Mouse (Mus musculus) myocyte (in vitro differentiated cells): ENCODE results near the gene Wdr18. TPM values are rescaled to one million over a fixed set of nuclear protein-coding genes. Genes with fewer than 3 reads are reported as not detected.

Source experiments
- H3K27me3 ChIP-seq: one replicate; pipeline ENCODE4 v1.6.1; 2011; ENCODE audit not compliant: control insufficient read depth, insufficient read depth, insufficient read length
- H3K36me3 ChIP-seq: one replicate; pipeline ENCODE4 v1.6.1; 2011; ENCODE audit not compliant: control insufficient read depth, insufficient read depth
- H3K4me2 ChIP-seq: one replicate; pipeline ENCODE4 v1.6.1; 2011; ENCODE audit warnings: low read depth, control low read depth
- H3K4me3 ChIP-seq: one replicate; pipeline ENCODE4 v1.5.1; 2011; ENCODE audit warnings: mild to moderate bottlenecking, control low read depth, moderate library complexity
- H3K79me2 ChIP-seq: one replicate; pipeline ENCODE4 v1.6.1; 2011; ENCODE audit not compliant: control insufficient read depth, insufficient read depth
- H3ac ChIP-seq: one replicate; pipeline ENCODE4 v1.6.1; 2011; ENCODE audit not compliant: control insufficient read depth, insufficient read length
- CEBPB ChIP-seq: IDR thresholded peaks from 2 replicates; pipeline ENCODE4 v1.6.1; 2011; ENCODE audit warnings: mild to moderate bottlenecking, moderate library complexity; ENCODE audit not compliant: poor library complexity, insufficient read depth, severe bottlenecking
- E2F4 ChIP-seq: IDR thresholded peaks from one replicate; pipeline ENCODE4 v1.6.1; 2011; ENCODE audit warnings: mild to moderate bottlenecking, control low read depth, moderate library complexity; ENCODE audit not compliant: insufficient read depth
- MAX ChIP-seq: IDR thresholded peaks from one replicate; pipeline ENCODE4 v1.6.1; 2011; ENCODE audit warnings: low read depth, mild to moderate bottlenecking, control low read depth
- MYOD1 ChIP-seq, 3 experiments: IDR thresholded peaks; one replicate each; pipeline ENCODE4 v1.6.1; 2011; ENCODE audit warnings: control low read depth in 2 of 3, low read depth in 2 of 3, mild to moderate bottlenecking in 2 of 3, moderate library complexity in 1 of 3; ENCODE audit not compliant: insufficient read length in 2 of 3, control insufficient read depth in 1 of 3
- MYOG ChIP-seq, 3 experiments: IDR thresholded peaks; one replicate each; pipeline ENCODE4 v1.6.1; 2011; ENCODE audit warnings: control low read depth in 2 of 3, low read depth in 2 of 3, mild to moderate bottlenecking in 2 of 3; ENCODE audit not compliant: insufficient read length in 2 of 3, control insufficient read depth in 1 of 3, insufficient read depth in 1 of 3
- POLR2A ChIP-seq: IDR thresholded peaks from one replicate; pipeline ENCODE4 v1.6.1; 2011; ENCODE audit warnings: low read depth, mild to moderate bottlenecking, control low read depth, moderate library complexity; ENCODE audit not compliant: insufficient read length
- POLR2AphosphoS2 ChIP-seq: IDR thresholded peaks from one replicate; pipeline ENCODE4 v1.6.1; 2011; ENCODE audit warnings: low read depth, control low read depth; ENCODE audit not compliant: insufficient read length
- REST ChIP-seq: IDR thresholded peaks from one replicate; pipeline ENCODE4 v1.6.1; 2011; ENCODE audit warnings: mild to moderate bottlenecking, control low read depth, moderate library complexity; ENCODE audit not compliant: insufficient read depth, insufficient read length
- SRF ChIP-seq: IDR thresholded peaks from one replicate; pipeline ENCODE4 v1.6.1; 2011; ENCODE audit warnings: low read depth; ENCODE audit not compliant: control insufficient read depth, insufficient read length
- TCF12 ChIP-seq: IDR thresholded peaks from one replicate; pipeline ENCODE4 v1.6.1; 2011; ENCODE audit warnings: mild to moderate bottlenecking, control low read depth; ENCODE audit not compliant: poor library complexity, insufficient read depth, severe bottlenecking
- TCF3 ChIP-seq: IDR thresholded peaks from one replicate; pipeline ENCODE4 v1.6.1; 2011; ENCODE audit warnings: low read depth, control low read depth; ENCODE audit not compliant: insufficient read length
- USF1 ChIP-seq: IDR thresholded peaks from one replicate; pipeline ENCODE4 v1.6.1; 2011; ENCODE audit warnings: low read depth, mild to moderate bottlenecking, control low read depth, moderate library complexity
- polyA plus RNA-seq: library from polyadenylated mRNA; unstranded; fragments of >200 nt; fragmentation: generic; extraction: Trizol; gene quantifications from one replicate; pipeline ENCODE4 v1.2.1, GENCODE M21; 2012; ENCODE audit warnings: missing spikeins

Gene Wdr18
- polyA plus RNA-seq, 1 experiment = 35.1 TPM

DNA sequence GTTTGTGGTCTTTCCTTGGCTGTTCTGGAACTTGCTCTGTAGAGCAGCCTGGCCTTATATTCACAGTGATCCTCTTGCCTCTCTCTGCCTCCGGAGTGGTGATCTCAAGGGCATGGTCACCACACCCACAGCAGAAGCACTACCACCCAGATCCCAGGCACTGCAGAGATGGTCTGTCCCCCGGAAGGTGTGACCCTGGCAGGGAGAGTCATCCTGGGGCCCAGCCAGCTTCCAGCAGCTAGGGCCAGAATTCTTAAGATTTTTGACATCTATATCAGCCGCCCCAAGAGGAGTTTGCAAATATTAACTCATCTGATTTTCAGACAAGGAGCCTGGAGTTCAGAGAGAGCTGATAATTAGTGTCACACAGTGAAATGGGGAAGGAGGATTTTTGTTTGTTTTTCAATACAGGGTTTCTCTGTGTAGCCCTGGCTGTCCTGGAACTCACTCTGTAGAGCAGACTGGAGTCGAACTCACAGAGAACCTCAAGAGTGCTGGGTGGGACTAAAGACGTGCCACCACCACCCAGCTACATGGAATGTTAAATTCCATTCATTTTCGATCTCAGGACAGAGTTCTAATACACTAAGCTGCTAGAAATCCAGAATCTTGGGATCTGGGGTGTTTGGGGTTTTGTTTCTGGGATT, 26.4 kb downstream of the Wdr18 start:
- Histone ChIP-seq H3K36me3 (no peaks in the 10 kb centered on the region), H3K4me3 (peak overlapping the region; percentile 74), H3K79me2 (peaks cover 39% of the 10 kb centered on the region), H3K4me2 (peak overlapping the region; percentile 86), H3K27me3 (no peaks in the 10 kb centered on the region), H3ac (no peak overlapping the region)
- no peak for TF ChIP-seq REST
- no peak for TF ChIP-seq MAX
- no peak for TF ChIP-seq SRF
- TF ChIP-seq MYOG (IDR thresholded peaks at IDR 0.05; ENCODE audit: control insufficient read depth in 1 of 3, insufficient read depth in 1 of 3, insufficient read length in 2 of 3, low read depth in 2 of 3) = no peak
- TF ChIP-seq TCF12 = no peak
- TF ChIP-seq POLR2A = peak; percentile 34

DNA sequence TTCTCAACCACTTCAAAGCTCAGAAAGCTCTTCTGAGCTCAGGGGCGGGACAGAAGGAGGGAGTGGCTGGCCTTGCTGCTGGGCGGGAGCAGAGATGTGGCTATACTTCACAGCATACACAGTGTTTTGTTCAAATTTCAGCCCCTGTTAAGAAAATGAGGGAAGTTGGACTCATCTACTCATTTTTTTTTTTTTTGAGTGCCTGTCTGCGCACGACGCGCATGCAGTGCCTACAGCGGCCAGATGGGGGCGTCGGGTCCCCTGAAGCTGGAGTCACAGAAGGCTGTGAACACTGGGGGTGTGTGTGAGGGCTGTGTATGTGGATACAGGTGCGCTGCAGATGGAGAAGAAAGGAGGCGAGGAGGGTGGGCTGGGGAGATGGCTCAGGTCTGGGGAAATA, 27.0 kb downstream of the Wdr18 start:
- H3K27me3 ChIP-seq = no peaks in the 10 kb centered on the region
- peak overlapping the region; percentile 86 for H3K4me2 ChIP-seq
- H3K36me3 ChIP-seq = peaks cover under 1% of the 10 kb centered on the region
- no peak overlapping the region for H3ac ChIP-seq
- peak overlapping the region; percentile 74 for H3K4me3 ChIP-seq
- H3K79me2 ChIP-seq = peaks cover 33% of the 10 kb centered on the region
- TF ChIP-seq TCF3 (no peak), SRF (peak; percentile 29)

DNA sequence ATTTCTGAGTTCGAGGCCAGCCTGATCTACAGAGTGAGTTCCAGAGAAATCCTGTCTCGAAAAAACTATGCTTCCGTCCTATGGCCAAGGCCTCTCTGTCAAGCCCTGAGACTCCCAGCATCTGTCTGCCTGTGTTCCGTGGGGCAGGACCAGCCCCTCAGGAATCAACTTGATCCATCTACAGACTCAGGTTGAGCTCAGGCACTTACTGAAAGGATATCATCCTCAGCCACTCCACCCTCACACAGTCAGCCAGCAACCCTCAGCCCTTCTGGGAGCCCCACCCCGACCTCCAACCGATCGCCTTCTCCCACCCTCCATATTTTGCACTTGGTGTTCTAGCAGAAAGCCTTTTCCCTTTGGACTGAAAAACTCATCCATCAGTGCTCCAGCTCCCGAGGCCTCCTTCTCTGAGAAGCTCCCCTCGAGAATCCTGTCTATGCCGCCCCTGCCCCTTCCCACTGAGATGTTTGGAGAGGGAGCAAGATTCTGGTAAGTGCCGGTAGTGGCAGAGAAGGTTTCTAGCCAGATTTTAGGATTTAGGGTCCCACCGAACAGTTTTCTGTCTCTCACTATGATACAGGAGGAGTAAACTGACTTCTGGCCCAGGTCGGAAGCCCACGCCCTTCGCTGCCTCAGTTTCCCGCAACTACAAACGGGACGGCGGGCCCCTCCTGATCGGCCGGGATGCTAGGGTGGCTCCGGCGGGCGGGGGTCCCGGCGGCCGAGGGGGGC, 28.0 kb downstream of the Wdr18 start:
- no peaks in the 10 kb centered on the region for H3K27me3 ChIP-seq
- peak overlapping the region; percentile 86 for H3K4me2 ChIP-seq
- peaks cover 3% of the 10 kb centered on the region for H3K36me3 ChIP-seq
- H3K4me3 ChIP-seq = peak overlapping the region; percentile 74
- peak overlapping the region; percentile 53 for H3ac ChIP-seq
- H3K79me2 ChIP-seq = peaks cover 28% of the 10 kb centered on the region
- TF ChIP-seq E2F4 (no peak), MYOD1 (IDR thresholded peaks at IDR 0.05; ENCODE audit: control insufficient read depth in 1 of 3, insufficient read length in 2 of 3, low read depth in 2 of 3) (no peak), CEBPB (no peak), TCF3 (no peak), MYOG (IDR thresholded peaks at IDR 0.05; ENCODE audit: control insufficient read depth in 1 of 3, insufficient read depth in 1 of 3, insufficient read length in 2 of 3, low read depth in 2 of 3) (no peak), USF1 (no peak), TCF12 (no peak), SRF (no peak), REST (no peak), MAX (no peak), POLR2A (no peak), POLR2AphosphoS2 (no peak)

- Histone ChIP-seq H3K79me2 (peaks cover 21% of the 10 kb centered on the region), H3K27me3 (no peaks in the 10 kb centered on the region), H3ac (peak within 1 kb of the TSS; percentile 53), H3K4me3 (peak within 1 kb of the TSS; percentile 74), H3K4me2 (peak within 1 kb of the TSS; percentile 86), H3K36me3 (peaks cover 3% of the 10 kb centered on the region)
- TF ChIP-seq POLR2AphosphoS2 = peak; percentile 45
- TF ChIP-seq REST = no peak
- TF ChIP-seq E2F4 = no peak
- TF ChIP-seq POLR2A = peak; percentile 55
- TF ChIP-seq MYOG (IDR thresholded peaks at IDR 0.05; ENCODE audit: control insufficient read depth in 1 of 3, insufficient read depth in 1 of 3, insufficient read length in 2 of 3, low read depth in 2 of 3) = peak in 1 of 3 experiments; percentile 55
- peak; percentile 98 for TF ChIP-seq SRF
- no peak for TF ChIP-seq CEBPB
- no peak for TF ChIP-seq USF1
- TF ChIP-seq MYOD1 (IDR thresholded peaks at IDR 0.05; ENCODE audit: control insufficient read depth in 1 of 3, insufficient read length in 2 of 3, low read depth in 2 of 3) = peak in 1 of 3 experiments; percentile 24
- TF ChIP-seq TCF3 = no peak
- TF ChIP-seq TCF12 = no peak
- no peak for TF ChIP-seq MAX
These were observed 28.7 kb downstream of the Wdr18 start, which contains the start of gene Cnn2 for GRCm38 (mm10) chr10:79988506-79989271. Gene Cnn2 (plus strand): TSS chr10:79988584.
